Mouse (Mus musculus) stomach, embryonic 16.5 days (tissue): ENCODE measurements around the gene Lars2. TPM values are rescaled to one million over a fixed set of nuclear protein-coding genes. Genes with fewer than 3 reads are reported as not detected.

Experiments used
- ATAC-seq: fragments of 200-750 bp; cut with Nextera tagmentation; 2 replicates; pipeline ENCODE4 v1.8.0; 2017; ENCODE audit warnings: moderate number of reproducible peaks, moderate TSS enrichment; ENCODE audit not compliant: insufficient read depth, low FRiP score
- H3K27ac ChIP-seq: fragments of 300-500 bp; sonication (generic); 2 replicates; pipeline ENCODE4 v1.5.1; 2014; ENCODE audit warnings: low read length
- H3K27me3 ChIP-seq: fragments of 300-500 bp; sonication (generic); 2 replicates; pipeline ENCODE4 v1.6.1; 2014; ENCODE audit warnings: low read length, control low read depth, mixed read lengths; ENCODE audit not compliant: control insufficient read depth, insufficient read depth
- H3K36me3 ChIP-seq: fragments of 300-500 bp; sonication (generic); 2 replicates; pipeline ENCODE4 v1.6.1; 2014; ENCODE audit warnings: low read length; ENCODE audit not compliant: control insufficient read depth, insufficient read depth
- H3K4me1 ChIP-seq: fragments of 300-500 bp; sonication (generic); 2 replicates; pipeline ENCODE4 v1.6.1; 2014; ENCODE audit warnings: low read length, control low read depth, mixed read lengths; ENCODE audit not compliant: control insufficient read depth, insufficient read depth
- H3K4me2 ChIP-seq: fragments of 300-500 bp; sonication (generic); 2 replicates; pipeline ENCODE4 v1.6.1; 2014; ENCODE audit warnings: low read depth, low read length, mixed read lengths
- H3K4me3 ChIP-seq: fragments of 300-500 bp; sonication (generic); replicated peaks from 2 replicates; pipeline ENCODE4 v1.5.1; 2014; ENCODE audit warnings: mild to moderate bottlenecking, low read length
- H3K9ac ChIP-seq: fragments of 300-500 bp; sonication (generic); 2 replicates; pipeline ENCODE4 v1.6.1; 2014; ENCODE audit warnings: low read length
- H3K9me3 ChIP-seq: fragments of 300-500 bp; sonication (generic); replicated peaks from 2 replicates; pipeline ENCODE4 v1.6.1; 2016; ENCODE audit warnings: low read length, control low read depth; ENCODE audit not compliant: control insufficient read depth
- WGBS: fragments of 180-500 bp; shearing (Covaris S2); extraction: QIAGEN DNeasy Blood & Tissue Kit; methylation state at CpG from one replicate; pipeline ENCODE4 v1.1.7; 2014; 5-methylcytosine and 5-hydroxymethylcytosine counted together
- polyA plus RNA-seq: library from polyadenylated mRNA; unstranded; fragments of >200 nt; fragmentation: Nextera tagmentation; extraction: Ambion mirVana; gene quantifications from 2 replicates; pipeline ENCODE4 v1.2.1, GENCODE M21; 2015

The Lars2 gene
- polyA plus RNA-seq, 1 experiment from 2014 or later: 882 TPM

DNA sequence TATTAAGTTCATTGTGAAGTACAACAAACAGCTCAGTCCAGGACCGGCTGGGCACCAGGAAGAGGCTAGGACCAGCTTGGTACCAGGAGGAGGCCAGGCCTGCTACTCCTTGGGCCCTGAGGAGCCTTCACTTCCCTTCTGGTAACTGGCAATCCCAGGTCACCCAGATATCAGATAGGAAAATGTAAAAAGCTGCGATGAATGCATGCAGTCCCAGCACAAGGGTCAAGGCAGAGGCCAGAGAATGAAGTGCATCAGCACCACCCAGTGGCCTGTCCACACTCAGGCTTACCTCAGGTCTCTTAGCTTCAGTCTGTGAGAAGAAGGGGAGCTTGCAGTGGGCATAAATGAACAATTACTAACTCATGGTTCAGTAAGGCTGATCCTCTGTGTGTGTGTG lies 90.9 kb downstream of the Lars2 start:
- Histone ChIP-seq H3K9ac (no peak overlapping the region), H3K27ac (peak overlapping the region; percentile 46; the same call in 1 of the 2 replicates), H3K27me3 (no peaks in the 10 kb centered on the region), H3K4me2 (no peak overlapping the region), H3K36me3 (no peaks in the 10 kb centered on the region), H3K4me3 (no peak overlapping the region), H3K9me3 (no peaks in the 10 kb centered on the region), H3K4me1 (peaks cover 10% of the 10 kb centered on the region; the same call in 1 of the 2 replicates)
- ATAC-seq: no peak
- WGBS: 45% methylated on average over 2 of the region's 2 CpGs

DNA sequence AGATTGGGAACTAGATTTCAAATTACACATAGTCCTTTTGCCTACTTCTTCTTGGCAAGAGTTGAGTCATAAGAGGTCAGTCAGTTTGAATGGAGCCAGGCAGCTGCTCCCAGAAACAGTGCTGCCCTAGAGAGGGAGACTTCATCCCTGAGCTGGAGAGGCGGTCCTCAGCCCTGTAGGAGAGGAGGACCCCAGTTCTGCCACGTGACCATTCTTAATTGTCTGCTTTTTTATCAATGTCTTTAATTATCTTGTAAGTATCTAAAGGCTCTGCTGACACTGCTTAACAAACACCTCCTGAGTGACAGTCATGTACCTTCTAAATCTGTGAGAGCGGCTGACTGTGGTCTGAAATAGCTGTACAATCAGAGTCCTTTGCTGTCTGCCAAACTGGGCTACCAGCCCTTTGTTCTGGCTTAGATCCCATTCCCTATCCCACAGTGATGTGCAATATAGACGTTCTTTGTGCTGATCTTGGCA lies 100.5 kb downstream of the Lars2 start:
- Histone ChIP-seq H3K9ac (no peak overlapping the region), H3K9me3 (no peaks in the 10 kb centered on the region), H3K36me3 (no peaks in the 10 kb centered on the region), H3K4me2 (no peak overlapping the region), H3K4me1 (no peaks in the 10 kb centered on the region), H3K27me3 (no peaks in the 10 kb centered on the region), H3K27ac (no peak overlapping the region), H3K4me3 (no peak overlapping the region)
- 75% methylated on average over 4 of the region's 4 CpGs for WGBS
- ATAC-seq: no peak

DNA sequence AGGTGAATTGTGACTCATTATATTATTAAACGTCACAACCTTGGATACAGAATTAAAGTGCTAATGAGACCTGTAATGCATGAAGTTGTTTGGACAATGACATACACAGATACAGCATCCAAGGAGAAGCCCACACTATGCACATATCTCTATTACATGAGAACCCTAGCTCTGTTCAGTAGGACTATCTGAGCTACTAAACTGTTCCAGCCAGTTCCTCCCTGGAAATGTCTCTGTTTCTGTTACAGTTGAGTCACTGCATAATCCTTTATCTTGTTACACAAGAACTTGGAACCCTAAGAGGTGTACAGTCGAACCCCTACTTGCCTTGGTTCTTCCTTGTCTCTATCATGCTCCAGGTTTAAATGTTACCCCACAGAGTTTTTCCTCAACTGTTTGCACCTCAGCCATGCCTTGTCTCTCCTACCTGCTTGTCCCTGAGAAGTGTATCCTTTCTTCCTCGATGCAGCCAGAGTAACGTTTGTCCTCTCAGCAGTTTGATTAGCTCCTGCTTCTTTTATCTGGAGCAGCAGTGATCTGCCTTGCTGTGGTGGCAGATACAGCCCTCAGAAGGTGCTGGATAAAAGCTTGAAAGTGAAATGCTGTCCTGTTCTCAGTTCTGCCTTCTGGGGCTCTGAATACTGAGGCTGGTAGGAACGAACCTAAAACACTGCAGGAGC lies 101.8 kb downstream of the Lars2 start:
- Histone ChIP-seq H3K9me3 (no peaks in the 10 kb centered on the region), H3K4me3 (no peak overlapping the region), H3K36me3 (no peaks in the 10 kb centered on the region), H3K4me2 (no peak overlapping the region), H3K9ac (no peak overlapping the region), H3K4me1 (no peaks in the 10 kb centered on the region), H3K27ac (no peak overlapping the region), H3K27me3 (no peaks in the 10 kb centered on the region)
- ATAC-seq: no peak
- 61% methylated on average over 5 of the region's 5 CpGs for WGBS

DNA sequence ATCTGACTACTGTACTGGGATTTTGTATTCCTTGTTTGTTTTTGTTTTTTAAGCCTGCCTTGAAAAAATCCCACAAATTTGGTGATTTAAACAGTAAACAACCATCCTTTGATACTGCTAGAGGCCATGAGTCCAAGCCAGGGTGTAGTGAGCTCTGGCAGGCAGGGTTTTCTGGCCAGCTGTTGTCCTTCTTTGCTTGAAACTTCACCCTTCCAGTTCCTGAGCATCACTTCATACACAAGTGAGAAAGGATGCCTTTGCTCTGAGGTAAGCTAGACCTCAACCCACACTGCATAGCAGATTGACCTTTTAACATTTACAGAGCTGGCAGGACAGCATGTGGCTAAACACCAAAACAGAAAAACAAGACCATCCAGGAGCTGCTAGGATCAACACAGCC lies 102.4 kb downstream of the Lars2 start:
- H3K4me2 ChIP-seq: no peak overlapping the region
- H3K9me3 ChIP-seq: no peaks in the 10 kb centered on the region
- ATAC-seq: no peak
- H3K4me1 ChIP-seq: no peaks in the 10 kb centered on the region
- H3K27ac ChIP-seq: no peak overlapping the region
- no peaks in the 10 kb centered on the region for H3K27me3 ChIP-seq
- no peak overlapping the region for H3K4me3 ChIP-seq
- H3K36me3 ChIP-seq: no peaks in the 10 kb centered on the region
- H3K9ac ChIP-seq: no peak overlapping the region

DNA sequence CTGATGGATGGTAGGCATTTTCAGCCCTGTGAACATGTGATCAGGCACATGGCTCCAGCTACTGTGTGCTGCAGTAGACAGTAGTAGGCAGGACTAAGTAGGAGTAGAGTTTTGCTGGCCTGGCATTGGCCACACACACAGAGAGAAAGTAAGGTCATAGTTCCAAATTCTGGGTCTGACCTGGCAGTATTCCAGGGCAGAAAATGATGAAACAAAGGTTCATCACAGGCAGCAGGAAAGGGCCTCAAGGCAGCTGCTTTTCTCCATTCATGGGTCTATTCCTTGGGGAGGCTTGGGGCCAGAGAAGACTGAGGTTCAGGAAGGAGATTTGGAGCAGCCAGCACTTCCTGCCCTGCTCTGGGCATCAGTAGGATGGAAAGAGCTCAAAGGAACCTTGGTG lies 106.7 kb downstream of the Lars2 start:
- Histone ChIP-seq H3K9me3 (no peaks in the 10 kb centered on the region), H3K27ac (no peak overlapping the region), H3K9ac (no peak overlapping the region), H3K36me3 (no peaks in the 10 kb centered on the region), H3K4me1 (0 out of 2 replicates have a peak, but pooled peaks cover 6% of the 10 kb centered on the region), H3K4me3 (no peak overlapping the region), H3K27me3 (no peaks in the 10 kb centered on the region), H3K4me2 (no peak overlapping the region)
- ATAC-seq: peak; percentile 20; the same call in 1 of the 2 replicates

DNA sequence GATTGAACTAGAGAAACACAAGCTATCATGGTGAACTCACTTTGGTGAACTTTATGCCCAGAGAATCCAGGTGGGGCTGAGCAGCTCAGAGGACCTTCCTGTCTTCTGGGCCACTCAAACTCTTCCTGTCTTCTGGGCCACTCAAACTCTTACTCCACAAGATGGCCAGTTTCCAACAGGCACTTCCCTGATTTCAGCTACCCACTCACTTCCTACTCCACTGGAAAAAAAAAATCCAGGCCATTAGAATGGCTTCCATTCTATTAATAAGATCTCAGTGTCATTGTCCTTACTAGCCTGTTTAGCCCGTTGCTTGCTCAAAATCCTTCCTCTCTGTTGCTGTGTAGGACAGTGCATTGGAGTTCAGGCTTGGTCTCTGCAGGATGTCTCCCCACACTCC lies 108.8 kb downstream of the Lars2 start:
- no peak for ATAC-seq
- no peaks in the 10 kb centered on the region for H3K27me3 ChIP-seq
- H3K9me3 ChIP-seq: no peaks in the 10 kb centered on the region
- no peak overlapping the region for H3K27ac ChIP-seq
- no peaks in the 10 kb centered on the region for H3K36me3 ChIP-seq
- H3K4me1 ChIP-seq: peaks cover 16% of the 10 kb centered on the region
- WGBS: 76% methylated on average over 1 of the region's 1 CpGs
- no peak overlapping the region for H3K4me3 ChIP-seq
- H3K9ac ChIP-seq: no peak overlapping the region
- no peak overlapping the region for H3K4me2 ChIP-seq

DNA sequence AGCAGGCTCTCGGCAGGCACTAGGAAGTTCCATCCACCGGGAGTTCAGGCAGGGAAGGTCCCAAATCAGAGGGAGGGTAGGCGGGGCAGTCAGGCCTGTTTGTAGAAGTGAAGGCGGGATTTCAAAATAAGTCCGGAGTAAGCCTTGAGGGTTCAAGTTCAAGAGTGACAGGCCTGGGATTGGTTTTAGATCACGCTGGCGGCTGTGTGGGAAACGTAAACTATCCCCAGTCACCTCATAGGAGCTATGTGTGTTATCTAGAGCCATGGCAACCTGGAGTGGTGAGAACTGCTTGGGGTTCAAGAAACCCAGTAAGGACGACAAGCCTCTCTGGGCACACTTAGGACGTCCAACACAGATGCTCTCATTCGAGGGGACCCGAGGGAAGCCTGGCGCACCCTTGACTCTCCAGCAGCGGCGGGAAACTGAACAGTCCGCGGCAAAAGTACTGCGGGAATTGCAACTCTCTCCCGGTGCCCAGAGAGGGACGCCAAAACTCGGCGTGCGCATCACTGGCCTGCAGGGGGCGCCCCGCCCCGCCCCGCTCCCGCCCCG lies 111.4 kb downstream of the Lars2 start:
- Histone ChIP-seq H3K36me3 (no peaks in the 10 kb centered on the region), H3K4me3 (peak overlapping the region; percentile 49), H3K9ac (peak overlapping the region; percentile 67), H3K4me2 (peak overlapping the region; percentile 79), H3K9me3 (no peaks in the 10 kb centered on the region), H3K27me3 (no peaks in the 10 kb centered on the region), H3K27ac (peak overlapping the region; percentile 41; the same call in 1 of the 2 replicates), H3K4me1 (peaks cover 41% of the 10 kb centered on the region)
- WGBS: under 1% methylated on average over 23 of the region's 29 CpGs
- ATAC-seq: peak; percentile 74

DNA sequence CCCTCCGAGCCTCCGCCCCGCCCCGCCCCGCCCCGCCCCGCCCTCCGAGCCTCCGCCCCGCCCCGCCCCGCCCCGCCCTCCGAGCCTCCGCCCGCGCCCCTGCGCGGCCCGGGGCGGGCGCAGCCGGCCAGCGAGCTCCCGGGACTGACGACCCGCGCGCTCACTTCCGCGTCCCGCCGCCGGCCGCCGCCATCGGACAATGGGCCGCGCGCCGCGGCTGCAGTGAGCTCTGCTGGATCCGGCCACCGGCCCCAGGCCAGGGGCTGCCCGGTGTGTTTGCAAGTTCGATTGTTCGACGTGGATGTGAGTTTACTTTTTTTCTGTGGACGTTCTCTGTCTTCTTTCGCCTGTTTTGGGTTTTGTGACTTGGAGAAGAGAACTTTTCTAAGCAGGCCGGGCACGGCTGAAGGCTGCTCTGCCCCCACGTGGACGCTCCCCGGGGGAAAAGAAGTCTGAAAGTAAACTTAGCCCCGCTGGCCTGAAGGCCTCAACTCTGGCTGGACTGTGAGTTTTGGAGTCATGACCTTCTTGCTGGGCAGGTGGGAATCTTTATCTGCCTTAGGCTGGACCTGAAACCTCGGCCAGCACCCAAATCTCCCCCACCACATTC lies 112.0 kb downstream of the Lars2 start, which contains the start of gene Limd1:
Limd1 (plus strand) TSS at position 121 of the 610 bp plus-strand sequence.
- H3K4me2 ChIP-seq: peak within 1 kb of the TSS; percentile 92
- H3K4me3 ChIP-seq: peak within 1 kb of the TSS; percentile 80
- peaks cover 43% of the 10 kb centered on the region for H3K4me1 ChIP-seq
- peak within 1 kb of the TSS; percentile 91 for H3K27ac ChIP-seq
- no peaks in the 10 kb centered on the region for H3K27me3 ChIP-seq
- no peaks in the 10 kb centered on the region for H3K36me3 ChIP-seq
- no peaks in the 10 kb centered on the region for H3K9me3 ChIP-seq
- peak; percentile 89 for ATAC-seq
- H3K9ac ChIP-seq: peak within 1 kb of the TSS; percentile 87
- under 1% methylated on average over 35 of the region's 57 CpGs for WGBS

DNA sequence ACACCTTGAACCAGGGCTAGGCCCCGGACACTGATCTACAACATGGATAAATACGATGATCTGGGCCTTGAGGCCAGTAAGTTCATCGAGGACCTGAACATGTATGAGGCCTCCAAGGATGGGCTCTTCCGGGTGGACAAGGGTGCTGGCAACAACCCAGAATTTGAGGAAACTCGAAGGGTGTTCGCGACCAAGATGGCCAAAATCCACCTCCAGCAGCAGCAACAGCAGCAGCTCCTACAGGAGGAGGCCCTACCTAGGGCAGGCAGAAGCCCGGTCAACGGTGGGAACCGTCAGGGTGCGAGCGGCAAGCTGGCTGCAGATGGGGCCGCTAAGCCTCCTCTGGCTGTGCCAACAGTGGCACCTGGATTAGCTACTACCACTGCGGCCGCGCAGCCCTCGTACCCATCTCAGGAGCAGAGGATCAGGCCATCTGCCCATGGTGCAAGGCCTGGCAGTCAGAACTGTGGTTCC lies 112.5 kb downstream of the Lars2 start:
- H3K9me3 ChIP-seq: no peaks in the 10 kb centered on the region
- H3K27ac ChIP-seq: peak overlapping the region; percentile 91
- WGBS: 10% methylated on average over 17 of the region's 17 CpGs
- H3K36me3 ChIP-seq: no peaks in the 10 kb centered on the region
- ATAC-seq: 0 out of 2 replicates have a peak, but pooled peaks have one; percentile 19
- peak overlapping the region; percentile 87 for H3K9ac ChIP-seq
- peak overlapping the region; percentile 92 for H3K4me2 ChIP-seq
- peak overlapping the region; percentile 80 for H3K4me3 ChIP-seq
- peaks cover 43% of the 10 kb centered on the region for H3K4me1 ChIP-seq
- no peaks in the 10 kb centered on the region for H3K27me3 ChIP-seq
